Mouse (Mus musculus) spleen, adult 2 months (tissue): ENCODE measurements around the gene Maf. TPM values are rescaled to one million over a fixed set of nuclear protein-coding genes. Genes with fewer than 3 reads are reported as not detected.

Experiments
- DNase-seq, 2 experiments: peaks; one replicate each; pipeline versions ENCODE4 v3.0.0 to v3.0.0-alpha.2; 2012 to 2021; ENCODE audit warnings: low spot score in 2 of 2, low read depth in 1 of 2
- H3K27ac ChIP-seq: fragments of 200-500 bp; 2 replicates; pipeline ENCODE4 v1.5.1; 2012; ENCODE audit warnings: low read length, inconsistent platforms; ENCODE audit not compliant: insufficient read depth
- H3K27me3 ChIP-seq: fragments of 200-500 bp; 2 replicates; pipeline ENCODE4 v1.6.1; 2012; ENCODE audit warnings: mild to moderate bottlenecking, moderate library complexity, low read length, inconsistent platforms; ENCODE audit not compliant: control insufficient read depth, insufficient read depth
- H3K36me3 ChIP-seq: fragments of 200-500 bp; 2 replicates; pipeline ENCODE4 v1.6.1; 2012; ENCODE audit warnings: mild to moderate bottlenecking, low read length, inconsistent platforms; ENCODE audit not compliant: control insufficient read depth, insufficient read depth
- H3K4me1 ChIP-seq: fragments of 200-500 bp; 2 replicates; pipeline ENCODE4 v1.6.1; 2011; ENCODE audit warnings: inconsistent platforms; ENCODE audit not compliant: control insufficient read depth, insufficient read depth, insufficient read length
- H3K4me3 ChIP-seq: fragments of 200-500 bp; 2 replicates; pipeline ENCODE4 v1.5.1; 2011; ENCODE audit warnings: mild to moderate bottlenecking, inconsistent platforms; ENCODE audit not compliant: insufficient read depth, insufficient read length; ENCODE audit errors: extremely low read depth
- CTCF ChIP-seq: fragments of 200-500 bp; IDR thresholded peaks from 2 replicates; pipeline ENCODE4 v1.5.1; 2011; ENCODE audit warnings: mild to moderate bottlenecking, inconsistent platforms; ENCODE audit not compliant: insufficient read depth, insufficient read length, insufficient replicate concordance; ENCODE audit errors: extremely low read depth
- POLR2A ChIP-seq: fragments of 200-500 bp; IDR thresholded peaks from 2 replicates; pipeline ENCODE4 v1.6.1; 2011; ENCODE audit warnings: low read depth, low read length, inconsistent platforms
- WGBS: fragments of 180-500 bp; shearing (Covaris S2); methylation state at CpG from one replicate; pipeline ENCODE4 v1.1.7; 2018; 5-methylcytosine and 5-hydroxymethylcytosine counted together
- polyA plus RNA-seq: library from polyadenylated mRNA; depleted of rRNA; stranded (reverse); fragments of >200 nt; gene quantifications from 2 replicates; pipeline ENCODE4 v1.2.3, GENCODE M21; 2012

Maf gene
- polyA plus RNA-seq, 1 experiment: 16.6 TPM

- no peaks in the 10 kb centered on the region for H3K4me1 ChIP-seq
- no peak overlapping the region for H3K4me3 ChIP-seq
- no peaks in the 10 kb centered on the region for H3K36me3 ChIP-seq
- no peak overlapping the region for H3K27ac ChIP-seq
- TF ChIP-seq POLR2A (no peak), CTCF (no peak)
- WGBS: 79% methylated on average over 7 of the region's 7 CpGs
- no peak for DNase-seq
- no peaks in the 10 kb centered on the region for H3K27me3 ChIP-seq
Observed at GRCm38 (mm10) chr8:115683309-115683708, 24.3 kb downstream of the Maf start.

- H3K27ac ChIP-seq: no peak overlapping the region
Observed at GRCm38 (mm10) chr8:115679539-115679938, 28.1 kb downstream of the Maf start.

GRCm38 (mm10) chr8:115664866-115665265 is 42.7 kb downstream of the Maf start:
- H3K4me3 ChIP-seq: no peak overlapping the region
- no peak for DNase-seq
- 88% methylated on average over 2 of the region's 2 CpGs for WGBS
- H3K36me3 ChIP-seq: no peaks in the 10 kb centered on the region
- no peak overlapping the region for H3K27ac ChIP-seq
- H3K4me1 ChIP-seq: no peaks in the 10 kb centered on the region
- TF ChIP-seq CTCF (no peak), POLR2A (no peak)
- no peaks in the 10 kb centered on the region for H3K27me3 ChIP-seq

More at GRCm38 (mm10) chr8:115679539-115679938, 28.1 kb downstream of the Maf start:
- no peaks in the 10 kb centered on the region for H3K4me1 ChIP-seq
- 82% methylated on average over 7 of the region's 7 CpGs for WGBS
- H3K27me3 ChIP-seq: no peaks in the 10 kb centered on the region
- no peak overlapping the region for H3K4me3 ChIP-seq
- no peak for DNase-seq
- TF ChIP-seq CTCF (no peak), POLR2A (no peak)
- H3K36me3 ChIP-seq: no peaks in the 10 kb centered on the region

GRCm38 (mm10) chr8:115650110-115650521 is 57.5 kb downstream of the Maf start:
- H3K4me1 ChIP-seq: no peaks in the 10 kb centered on the region
- no peaks in the 10 kb centered on the region for H3K27me3 ChIP-seq
- H3K4me3 ChIP-seq: no peak overlapping the region
- no peaks in the 10 kb centered on the region for H3K36me3 ChIP-seq
- peak overlapping the region; percentile 19; the same call in 1 of the 2 replicates for H3K27ac ChIP-seq
- WGBS: 53% methylated on average over 3 of the region's 3 CpGs
- peak in 1 of 2 experiments; percentile 4 for DNase-seq
- no peak for TF ChIP-seq CTCF
- TF ChIP-seq POLR2A: no peak

GRCm38 (mm10) chr8:115645139-115645538 is 62.5 kb downstream of the Maf start:
- no peaks in the 10 kb centered on the region for H3K4me1 ChIP-seq
- H3K36me3 ChIP-seq: no peaks in the 10 kb centered on the region
- WGBS: 83% methylated on average over 1 of the region's 1 CpGs
- H3K4me3 ChIP-seq: no peak overlapping the region
- no peak for TF ChIP-seq POLR2A
- TF ChIP-seq CTCF: no peak
- no peak overlapping the region for H3K27ac ChIP-seq
- no peaks in the 10 kb centered on the region for H3K27me3 ChIP-seq
- DNase-seq: no peak

GRCm38 (mm10) chr8:115641936-115642335 is 65.7 kb downstream of the Maf start:
- H3K27me3 ChIP-seq: no peaks in the 10 kb centered on the region
- TF ChIP-seq CTCF (no peak), POLR2A (no peak)
- H3K4me1 ChIP-seq: no peaks in the 10 kb centered on the region
- 93% methylated on average over 5 of the region's 5 CpGs for WGBS
- no peak overlapping the region for H3K4me3 ChIP-seq
- no peaks in the 10 kb centered on the region for H3K36me3 ChIP-seq
- no peak overlapping the region for H3K27ac ChIP-seq
- DNase-seq: no peak

GRCm38 (mm10) chr8:115639951-115640350 is 67.6 kb downstream of the Maf start:
- TF ChIP-seq CTCF (no peak), POLR2A (no peak)
- no peaks in the 10 kb centered on the region for H3K36me3 ChIP-seq
- WGBS: 89% methylated on average over 5 of the region's 5 CpGs
- H3K4me1 ChIP-seq: no peaks in the 10 kb centered on the region
- DNase-seq: no peak
- H3K27ac ChIP-seq: no peak overlapping the region
- no peaks in the 10 kb centered on the region for H3K27me3 ChIP-seq
- H3K4me3 ChIP-seq: no peak overlapping the region
